Mouse (Mus musculus) heart, postnatal 25 days (tissue): ENCODE measurements around the gene Pcyt1a. TPM values are rescaled to one million over a fixed set of nuclear protein-coding genes. Genes with fewer than 3 reads are reported as not detected.
A peak's percentile ranks its signal among the peaks of the same experiment; 100 is the strongest.

ENCODE experiments used
- DNase-seq: peaks from one replicate; pipeline ENCODE4 v3.0.0; 2022; ENCODE audit warnings: low spot score
- intact Hi-C: fragments of 180-260 bp; cut with DNase I; formaldehyde crosslinking; loops from one replicate; pipeline ENCODE4 v1.15.1; 2025
- total RNA-seq, 2 experiments: library from RNA; stranded (reverse); gene quantifications; 2 replicates each; pipeline ENCODE4 v1.2.3; 2021

Gene Pcyt1a
- 100 to 1,000 TPM; 122 to 126 TPM for total RNA-seq

GRCm38 (mm10) chr16:32430474-32431046 is at the start of gene Pcyt1a:
Gene Pcyt1a, plus strand, starts transcription at chr16:32430921.
- DNase-seq = peak; percentile 85
- intact Hi-C loops = loop anchor here (1.0 to 5.0 kb wide), 3 partner anchors 8 to 154 kb away; partner anchors contain the start of genes Rnf168 and Ubxn7

- DNase-seq = no peak
- intact Hi-C loops = no loop called here
These were observed 47.8 kb upstream of the Pcyt1a start for GRCm38 (mm10) chr16:32382901-32383300.

GRCm38 (mm10) chr16:32384885-32385284 is 45.8 kb upstream of the Pcyt1a start:
- intact Hi-C loops = no loop called here

GRCm38 (mm10) chr16:32386826-32387225 is 43.9 kb upstream of the Pcyt1a start:
- intact Hi-C loops = no loop called here
- DNase-seq = no peak

More at GRCm38 (mm10) chr16:32384885-32385284, 45.8 kb upstream of the Pcyt1a start:
- DNase-seq = no peak

- no peak for DNase-seq
- intact Hi-C loops = no loop called here
These were observed 41.7 kb upstream of the Pcyt1a start for GRCm38 (mm10) chr16:32389049-32389448.

- no peak for DNase-seq
- intact Hi-C loops = no loop called here
These were observed 40.9 kb upstream of the Pcyt1a start for GRCm38 (mm10) chr16:32389841-32390240.

- no peak for DNase-seq
- intact Hi-C loops = no loop called here
These were observed 39.8 kb upstream of the Pcyt1a start for GRCm38 (mm10) chr16:32390882-32391281.

GRCm38 (mm10) chr16:32395679-32396540 is 34.8 kb upstream of the Pcyt1a start:
- no peak for DNase-seq
- intact Hi-C loops = no loop called here

GRCm38 (mm10) chr16:32396541-32396835 is 34.2 kb upstream of the Pcyt1a start:
- DNase-seq = no peak
- intact Hi-C loops = no loop called here

GRCm38 (mm10) chr16:32398206-32398605 is 32.5 kb upstream of the Pcyt1a start:
- DNase-seq = no peak
- intact Hi-C loops = no loop called here

GRCm38 (mm10) chr16:32400267-32400666 is 30.5 kb upstream of the Pcyt1a start, which contains the start of gene Tm4sf19:
Gene Tm4sf19, plus strand, starts transcription at chr16:32400506.
- intact Hi-C loops = no loop called here
- DNase-seq = no peak

GRCm38 (mm10) chr16:32401335-32401965 is 29.3 kb upstream of the Pcyt1a start:
- DNase-seq = no peak
- intact Hi-C loops = no loop called here

GRCm38 (mm10) chr16:32402818-32403217 is 27.9 kb upstream of the Pcyt1a start:
- no peak for DNase-seq
- intact Hi-C loops = no loop called here

GRCm38 (mm10) chr16:32405716-32406115 is 25.0 kb upstream of the Pcyt1a start:
- intact Hi-C loops = no loop called here
- no peak for DNase-seq

GRCm38 (mm10) chr16:32406671-32407070 is 24.1 kb upstream of the Pcyt1a start:
- DNase-seq = no peak
- intact Hi-C loops = no loop called here

- intact Hi-C loops = no loop called here
- DNase-seq = no peak
These were observed 23.0 kb upstream of the Pcyt1a start for GRCm38 (mm10) chr16:32407730-32408129.

- no peak for DNase-seq
- intact Hi-C loops = no loop called here
These were observed 13.3 kb upstream of the Pcyt1a start for GRCm38 (mm10) chr16:32417457-32417856.

GRCm38 (mm10) chr16:32419517-32420483 is 10.9 kb upstream of the Pcyt1a start, which contains the start of gene Tctex1d2:
Gene Tctex1d2, plus strand, starts transcription at chr16:32419702.
- intact Hi-C loops = no loop called here
- peak; percentile 95 for DNase-seq

- no peak for DNase-seq
- intact Hi-C loops = no loop called here
These were observed 3.2 kb upstream of the Pcyt1a start for GRCm38 (mm10) chr16:32427506-32427905.
